Mouse (Mus musculus): ENCODE measurements around the gene Fetub. TPM values are rescaled to one million over a fixed set of nuclear protein-coding genes. Genes with fewer than 3 reads are reported as not detected.

The Fetub gene
- 0.25 TPM in 1 of 2 replicates, not detected in the other for polyA plus RNA-seq (2014; fragmentation: Nextera tagmentation; extraction: Ambion mirVana)

DNA sequence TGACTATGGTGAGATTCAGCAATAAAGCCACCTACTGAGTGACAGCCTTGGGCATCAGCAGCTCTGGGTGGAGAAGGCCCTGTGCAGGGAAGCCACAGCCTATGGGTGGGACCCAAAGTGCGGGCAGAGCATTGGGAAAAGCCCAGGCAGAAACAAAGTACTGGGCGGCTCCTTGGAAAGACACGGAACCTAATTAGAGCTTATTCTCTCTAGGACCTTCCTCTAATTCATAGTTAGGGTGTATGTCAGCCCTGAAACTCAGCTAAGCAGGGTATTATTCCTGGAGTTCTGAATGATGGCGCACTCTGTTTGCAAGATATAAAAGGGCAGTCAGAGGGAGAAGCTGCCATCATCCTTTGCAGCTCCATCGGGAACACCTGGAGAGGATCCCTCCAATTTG lies at the start of gene Fetub:
Gene Fetub, plus strand, starts transcription at position 301 of the 400 bp plus-strand sequence.
- Histone ChIP-seq H3K27ac (replicated peaks; ENCODE audit: low read depth, low read length) (no peak within 1 kb of the TSS), H3K9ac (replicated peaks; ENCODE audit: low read length) (no peak within 1 kb of the TSS)
- 0 out of 2 replicates have a peak, but pooled peaks have one; percentile 44 for ATAC-seq (replicated peaks; ENCODE audit: insufficient number of reproducible peaks, low FRiP score, low TSS enrichment, low read depth)

DNA sequence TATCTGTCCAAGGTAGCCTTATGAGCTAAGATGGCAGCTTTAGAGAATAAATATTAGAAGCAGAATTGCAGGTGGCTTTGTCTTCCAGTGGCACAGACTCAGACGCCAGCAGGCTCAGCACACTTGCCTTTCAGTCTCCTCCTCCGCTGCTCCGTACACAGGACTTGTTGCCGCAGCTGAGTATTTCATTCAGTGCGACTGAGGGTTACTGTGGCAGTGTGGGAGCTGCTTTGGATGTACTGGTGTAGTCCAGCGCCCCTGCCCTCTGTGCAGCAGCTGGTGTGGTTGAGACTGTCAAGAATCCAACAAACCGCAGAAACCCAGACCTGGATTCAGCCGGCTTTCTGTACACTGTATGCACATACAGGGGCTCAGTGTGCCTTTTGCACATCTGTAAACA lies 45.7 kb upstream of the Fetub start:
- H3K36me3 ChIP-seq (replicated peaks; ENCODE audit: control insufficient read depth, insufficient read depth, low read depth, low read length): peaks cover 11% of the 10 kb centered on the region
- no peak overlapping the region for H3K4me3 ChIP-seq (ENCODE audit: low read depth, low read length)
- no peak overlapping the region for H3K27ac ChIP-seq (replicated peaks; ENCODE audit: low read depth, low read length)
- no peaks in the 10 kb centered on the region for H3K27me3 ChIP-seq (ENCODE audit: control insufficient read depth, insufficient read depth, low read length)
- DNase-seq (ENCODE audit: low spot score): no peak
- no peaks in the 10 kb centered on the region for H3K9me3 ChIP-seq (replicated peaks; ENCODE audit: control insufficient read depth, low read length)
- no peak overlapping the region for H3K9ac ChIP-seq (replicated peaks; ENCODE audit: low read length)
- H3K4me1 ChIP-seq (ENCODE audit: control insufficient read depth, insufficient read depth, low read length): no peaks in the 10 kb centered on the region
- ATAC-seq (replicated peaks; ENCODE audit: insufficient number of reproducible peaks, low FRiP score, low TSS enrichment, low read depth): no peak
- 89% methylated on average over 8 of the region's 8 CpGs for WGBS
- H3K4me2 ChIP-seq (ENCODE audit: low read depth, low read length): no peak overlapping the region

More for the DNA sequence above, at the start of gene Fetub:
- Histone ChIP-seq H3K4me2 (ENCODE audit: low read depth, low read length) (no peak within 1 kb of the TSS), H3K9me3 (replicated peaks; ENCODE audit: control insufficient read depth, low read length) (no peaks in the 10 kb centered on the region), H3K4me3 (ENCODE audit: low read depth, low read length) (no peak within 1 kb of the TSS), H3K36me3 (replicated peaks; ENCODE audit: control insufficient read depth, insufficient read depth, low read depth, low read length) (no peaks in the 10 kb centered on the region), H3K4me1 (ENCODE audit: control insufficient read depth, insufficient read depth, low read length) (no peaks in the 10 kb centered on the region), H3K27me3 (ENCODE audit: control insufficient read depth, insufficient read depth, low read length) (no peaks in the 10 kb centered on the region)
- WGBS: 94% methylated on average over 5 of the region's 5 CpGs
- no peak for DNase-seq (ENCODE audit: low spot score)

DNA sequence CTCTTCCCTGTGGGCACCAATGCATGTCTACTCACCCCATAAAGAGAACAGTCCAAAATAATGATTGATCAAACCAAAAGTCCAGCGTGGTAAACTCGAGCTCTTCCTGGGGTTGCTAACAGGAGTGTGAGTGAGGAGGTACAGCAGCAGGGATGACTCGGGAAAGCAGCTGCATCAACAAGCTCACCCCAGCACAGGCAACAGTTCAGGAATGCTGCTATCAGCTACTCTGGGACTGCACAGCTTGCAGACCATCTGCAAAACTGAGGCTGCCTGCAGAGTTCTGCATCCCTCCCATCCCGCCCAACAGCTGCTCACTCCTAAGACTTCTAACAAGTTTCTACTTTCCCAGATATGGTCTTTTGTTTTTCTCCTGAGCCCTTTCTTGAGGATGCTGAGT lies 44.8 kb upstream of the Fetub start:
- no peaks in the 10 kb centered on the region for H3K27me3 ChIP-seq (ENCODE audit: control insufficient read depth, insufficient read depth, low read length)
- 84% methylated on average over 4 of the region's 4 CpGs for WGBS
- H3K9ac ChIP-seq (replicated peaks; ENCODE audit: low read length): no peak overlapping the region
- no peak overlapping the region for H3K27ac ChIP-seq (replicated peaks; ENCODE audit: low read depth, low read length)
- no peaks in the 10 kb centered on the region for H3K4me1 ChIP-seq (ENCODE audit: control insufficient read depth, insufficient read depth, low read length)
- ATAC-seq (replicated peaks; ENCODE audit: insufficient number of reproducible peaks, low FRiP score, low TSS enrichment, low read depth) (no peak), DNase-seq (ENCODE audit: low spot score) (no peak)
- H3K9me3 ChIP-seq (replicated peaks; ENCODE audit: control insufficient read depth, low read length): no peaks in the 10 kb centered on the region
- H3K4me2 ChIP-seq (ENCODE audit: low read depth, low read length): no peak overlapping the region
- peaks cover 8% of the 10 kb centered on the region for H3K36me3 ChIP-seq (replicated peaks; ENCODE audit: control insufficient read depth, insufficient read depth, low read depth, low read length)
- no peak overlapping the region for H3K4me3 ChIP-seq (ENCODE audit: low read depth, low read length)

DNA sequence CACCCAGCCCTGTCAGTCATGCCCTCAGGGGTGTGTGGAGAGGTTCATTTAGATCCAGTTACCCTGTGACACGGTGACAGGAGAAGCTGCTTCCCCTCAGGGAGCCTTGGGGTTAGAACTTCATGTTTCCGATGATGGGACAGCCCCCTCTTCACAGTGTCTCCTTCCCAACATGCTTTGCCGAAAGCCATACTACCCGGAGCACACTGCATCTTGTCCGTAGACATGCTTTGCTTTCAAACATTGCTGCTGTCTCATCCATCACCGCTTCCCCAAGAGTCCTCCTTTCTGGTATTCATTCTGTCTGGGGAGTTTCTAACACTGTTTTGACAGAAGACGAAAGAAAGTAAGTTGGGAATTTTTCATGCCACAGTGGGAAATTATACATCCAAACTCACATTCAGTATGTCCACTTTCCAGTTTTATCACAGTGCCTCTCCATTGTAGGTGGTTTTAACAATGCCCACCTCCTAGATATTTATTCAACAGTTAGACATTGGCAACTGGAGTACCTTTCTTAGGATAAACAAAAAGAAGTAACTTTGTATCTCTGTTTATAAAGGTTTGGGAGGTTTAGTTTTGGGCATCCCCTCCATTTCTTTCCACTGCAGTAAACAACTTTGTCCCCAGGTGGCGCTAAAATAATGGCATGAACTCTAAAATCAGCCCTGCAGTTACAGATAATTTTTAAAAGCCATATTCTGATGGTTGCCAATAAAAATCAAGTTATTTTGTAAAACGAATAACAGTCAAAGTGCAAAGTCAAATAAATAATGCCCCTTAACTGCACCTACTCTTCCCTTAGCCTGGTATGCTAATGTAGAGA lies 41.7 kb upstream of the Fetub start:
- Histone ChIP-seq H3K4me2 (ENCODE audit: low read depth, low read length) (no peak overlapping the region), H3K9me3 (replicated peaks; ENCODE audit: control insufficient read depth, low read length) (no peaks in the 10 kb centered on the region), H3K36me3 (replicated peaks; ENCODE audit: control insufficient read depth, insufficient read depth, low read depth, low read length) (peaks cover 2% of the 10 kb centered on the region), H3K27ac (replicated peaks; ENCODE audit: low read depth, low read length) (no peak overlapping the region), H3K9ac (replicated peaks; ENCODE audit: low read length) (no peak overlapping the region), H3K4me3 (ENCODE audit: low read depth, low read length) (no peak overlapping the region), H3K27me3 (ENCODE audit: control insufficient read depth, insufficient read depth, low read length) (no peaks in the 10 kb centered on the region), H3K4me1 (ENCODE audit: control insufficient read depth, insufficient read depth, low read length) (no peaks in the 10 kb centered on the region)
- 40% methylated on average over 9 of the region's 9 CpGs for WGBS
- ATAC-seq (replicated peaks; ENCODE audit: insufficient number of reproducible peaks, low FRiP score, low TSS enrichment, low read depth) (no peak), DNase-seq (ENCODE audit: low spot score) (peak; percentile 70)

DNA sequence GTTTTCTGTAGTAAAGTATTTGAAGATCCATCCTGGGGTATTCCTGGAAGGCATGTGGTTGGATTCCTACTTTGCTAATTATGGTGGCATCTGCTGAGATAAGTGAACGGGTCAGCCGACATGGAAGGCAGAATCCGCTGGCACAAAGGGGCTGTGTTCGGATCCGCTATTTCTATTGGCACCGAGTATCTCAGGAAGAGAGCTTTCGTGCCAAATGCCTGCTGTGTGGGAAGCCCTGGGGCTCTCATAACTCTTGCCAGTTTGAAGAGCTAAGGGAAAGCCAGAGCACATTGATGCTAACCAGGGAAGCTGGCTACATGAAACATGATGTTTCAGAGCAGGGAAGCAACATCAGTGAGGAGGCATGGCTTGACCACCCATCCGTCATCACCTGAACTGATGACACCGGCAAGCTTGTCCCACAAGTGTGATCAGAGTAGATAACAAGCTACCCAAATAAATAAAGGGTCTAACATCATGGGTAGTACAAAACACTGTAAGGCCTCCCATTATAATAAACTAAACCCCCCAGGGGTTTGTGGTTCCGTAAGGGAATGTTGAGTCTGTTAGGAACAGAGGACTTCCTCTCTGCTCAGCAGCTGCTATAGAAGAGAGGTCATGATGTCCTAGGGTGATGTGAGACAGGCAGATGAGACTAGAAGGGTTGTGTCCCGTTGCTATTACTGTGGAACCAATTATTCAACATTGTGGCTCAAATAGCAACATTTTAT lies 40.3 kb upstream of the Fetub start:
- WGBS: 76% methylated on average over 11 of the region's 11 CpGs
- ATAC-seq (replicated peaks; ENCODE audit: insufficient number of reproducible peaks, low FRiP score, low TSS enrichment, low read depth): no peak

GRCm38 (mm10) chr16:22878716-22879115 lies 39.4 kb upstream of the Fetub start:
- ATAC-seq (replicated peaks; ENCODE audit: insufficient number of reproducible peaks, low FRiP score, low TSS enrichment, low read depth): no peak

More for the DNA sequence above, 40.3 kb upstream of the Fetub start:
- no peak overlapping the region for H3K9ac ChIP-seq (replicated peaks; ENCODE audit: low read length)
- DNase-seq (ENCODE audit: low spot score): no peak
- no peaks in the 10 kb centered on the region for H3K4me1 ChIP-seq (ENCODE audit: control insufficient read depth, insufficient read depth, low read length)
- no peak overlapping the region for H3K27ac ChIP-seq (replicated peaks; ENCODE audit: low read depth, low read length)
- H3K4me2 ChIP-seq (ENCODE audit: low read depth, low read length): no peak overlapping the region
- H3K36me3 ChIP-seq (replicated peaks; ENCODE audit: control insufficient read depth, insufficient read depth, low read depth, low read length): no peaks in the 10 kb centered on the region
- no peak overlapping the region for H3K4me3 ChIP-seq (ENCODE audit: low read depth, low read length)
- H3K27me3 ChIP-seq (ENCODE audit: control insufficient read depth, insufficient read depth, low read length): no peaks in the 10 kb centered on the region
- H3K9me3 ChIP-seq (replicated peaks; ENCODE audit: control insufficient read depth, low read length): no peaks in the 10 kb centered on the region

DNA sequence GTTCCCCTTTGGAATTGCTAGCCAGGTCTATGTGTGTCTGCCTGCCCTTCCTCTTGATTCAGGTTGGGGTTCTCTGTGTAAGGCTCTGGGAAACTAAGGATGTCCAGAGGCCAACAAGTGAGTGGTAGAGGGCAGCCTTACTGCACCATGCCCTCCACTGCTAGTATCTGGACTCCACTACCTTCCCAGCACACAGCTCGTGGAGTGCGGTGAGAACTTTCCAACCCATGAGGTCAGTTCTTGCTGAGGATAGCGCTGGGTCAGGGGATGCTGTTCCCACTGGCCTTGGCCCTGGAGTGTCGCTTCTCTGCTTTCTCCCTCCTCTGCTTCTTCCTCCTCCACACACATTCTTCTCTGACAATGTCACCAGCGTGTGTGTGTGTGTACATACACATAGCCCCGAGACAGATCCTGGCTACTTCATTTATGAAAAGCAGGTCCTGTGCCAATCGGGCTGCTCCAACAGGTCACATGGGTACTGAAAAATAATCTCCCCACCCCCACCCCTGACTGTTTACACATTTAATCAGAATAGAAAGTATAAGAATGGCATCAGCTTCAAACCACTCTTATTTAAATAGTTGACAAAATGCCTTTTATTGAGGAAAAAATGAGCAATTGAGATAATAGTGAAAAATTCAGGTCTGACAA lies 38.1 kb upstream of the Fetub start:
- H3K4me1 ChIP-seq (ENCODE audit: control insufficient read depth, insufficient read depth, low read length): no peaks in the 10 kb centered on the region
- H3K36me3 ChIP-seq (replicated peaks; ENCODE audit: control insufficient read depth, insufficient read depth, low read depth, low read length): no peaks in the 10 kb centered on the region
- no peak for ATAC-seq (replicated peaks; ENCODE audit: insufficient number of reproducible peaks, low FRiP score, low TSS enrichment, low read depth)
- 58% methylated on average over 7 of the region's 7 CpGs for WGBS
- DNase-seq (ENCODE audit: low spot score): no peak
- H3K4me3 ChIP-seq (ENCODE audit: low read depth, low read length): no peak overlapping the region
- H3K9me3 ChIP-seq (replicated peaks; ENCODE audit: control insufficient read depth, low read length): no peaks in the 10 kb centered on the region
- no peaks in the 10 kb centered on the region; the same call in 1 of the 2 replicates for H3K27me3 ChIP-seq (ENCODE audit: control insufficient read depth, insufficient read depth, low read length)
- no peak overlapping the region for H3K4me2 ChIP-seq (ENCODE audit: low read depth, low read length)
- no peak overlapping the region for H3K27ac ChIP-seq (replicated peaks; ENCODE audit: low read depth, low read length)
- no peak overlapping the region for H3K9ac ChIP-seq (replicated peaks; ENCODE audit: low read length)

More at GRCm38 (mm10) chr16:22878716-22879115, 39.4 kb upstream of the Fetub start:
- no peak for DNase-seq (ENCODE audit: low spot score)
- Histone ChIP-seq H3K4me3 (ENCODE audit: low read depth, low read length) (no peak overlapping the region), H3K4me1 (ENCODE audit: control insufficient read depth, insufficient read depth, low read length) (no peaks in the 10 kb centered on the region), H3K36me3 (replicated peaks; ENCODE audit: control insufficient read depth, insufficient read depth, low read depth, low read length) (no peaks in the 10 kb centered on the region), H3K9ac (replicated peaks; ENCODE audit: low read length) (no peak overlapping the region), H3K27me3 (ENCODE audit: control insufficient read depth, insufficient read depth, low read length) (no peaks in the 10 kb centered on the region), H3K4me2 (ENCODE audit: low read depth, low read length) (no peak overlapping the region), H3K9me3 (replicated peaks; ENCODE audit: control insufficient read depth, low read length) (no peaks in the 10 kb centered on the region), H3K27ac (replicated peaks; ENCODE audit: low read depth, low read length) (no peak overlapping the region)
- 78% methylated on average over 7 of the region's 7 CpGs for WGBS

Measured in embryonic facial prominence, embryonic 11.5 days (tissue).